Mouse (Mus musculus) lung, postnatal 36 days (tissue): ENCODE measurements around the gene Gnaq.

Experiments
- DNase-seq: peaks from one replicate; pipeline ENCODE4 v3.0.0; 2022; ENCODE audit warnings: mixed read lengths

Gnaq gene

DNA sequence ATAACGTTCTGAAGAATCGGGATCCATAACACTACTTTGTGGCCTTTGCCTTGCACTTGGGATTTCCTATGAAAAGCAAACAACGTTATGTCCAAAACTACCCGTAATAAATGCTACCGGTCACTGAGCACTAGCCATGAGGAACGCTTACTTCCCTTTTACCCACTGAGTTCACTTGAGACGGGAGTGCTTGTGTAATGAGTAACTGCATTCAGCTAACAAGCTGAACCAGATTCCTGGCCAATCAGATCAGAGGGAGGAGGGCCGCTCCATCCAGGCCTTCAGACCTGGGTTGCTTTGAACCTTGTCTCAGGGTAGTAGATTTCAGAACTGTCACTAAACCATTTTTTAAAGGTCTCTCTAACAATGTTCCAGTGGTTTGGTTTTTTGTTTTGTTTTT is 193.3 kb downstream of the Gnaq start:
- DNase-seq, result peak; percentile 82

- DNase-seq, result no peak
Measured at GRCm38 (mm10) chr19:16327401-16328073, 194.9 kb downstream of the Gnaq start.

GRCm38 (mm10) chr19:16328074-16328850 is 195.6 kb downstream of the Gnaq start:
- peak; percentile 91 for DNase-seq

DNA sequence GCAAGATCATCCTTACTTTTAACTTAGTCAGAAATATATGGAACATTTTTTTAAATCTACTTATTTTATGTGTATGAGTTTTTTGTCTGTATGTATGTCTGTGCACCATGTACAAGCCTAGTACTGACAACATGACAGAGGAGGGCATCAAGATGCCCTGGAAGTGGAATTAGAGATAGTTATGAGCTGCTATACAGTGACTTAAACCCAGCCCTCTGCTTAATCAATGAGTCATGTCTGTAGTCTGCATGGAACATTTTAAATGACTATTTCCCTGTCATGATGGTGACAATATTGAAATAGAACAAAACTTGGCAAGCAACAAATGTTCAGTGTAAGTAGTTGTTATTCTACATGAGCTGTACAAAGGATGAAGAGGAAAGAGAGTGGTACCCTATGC is 196.4 kb downstream of the Gnaq start:
- no peak for DNase-seq

DNA sequence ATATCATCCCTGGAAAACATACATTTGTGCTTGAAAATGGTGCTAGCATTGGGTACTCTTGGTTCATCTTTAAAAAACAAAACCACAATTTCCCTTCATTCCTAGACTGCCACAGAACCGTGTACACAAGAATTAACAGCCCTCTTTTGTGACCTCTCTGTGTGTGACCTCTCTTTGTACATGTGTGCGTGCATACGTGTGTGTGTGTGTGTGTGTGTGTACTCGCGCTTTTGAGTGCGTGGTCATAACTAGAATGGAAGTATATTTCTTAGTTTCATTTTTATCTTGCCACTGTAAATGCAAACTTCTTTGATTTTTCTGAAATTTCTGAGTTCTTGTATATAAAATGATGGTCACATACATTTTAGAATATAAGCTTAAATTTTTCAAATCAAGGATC is 197.0 kb downstream of the Gnaq start:
- DNase-seq, result no peak

DNA sequence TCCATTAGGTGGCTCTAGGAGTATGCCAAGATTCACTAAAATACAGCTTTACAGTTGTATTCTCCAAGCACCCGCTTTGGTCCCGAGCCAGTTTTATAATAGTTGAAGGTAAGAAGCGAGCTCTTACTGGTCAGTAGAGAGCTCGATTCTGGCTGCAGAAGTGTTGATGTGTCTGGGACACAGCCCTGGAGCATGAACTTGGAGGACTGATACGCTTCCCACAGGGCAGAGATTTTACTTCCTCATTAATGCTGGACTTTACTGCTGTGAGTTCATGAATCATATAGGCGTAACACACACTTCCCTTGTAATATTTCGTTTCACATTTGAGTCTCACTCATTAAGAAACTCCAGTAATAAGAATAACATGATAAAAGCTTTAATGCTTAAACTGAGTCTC is 197.5 kb downstream of the Gnaq start:
- no peak for DNase-seq

- DNase-seq, result no peak
Measured at GRCm38 (mm10) chr19:16331047-16331446, 198.4 kb downstream of the Gnaq start.

GRCm38 (mm10) chr19:16337866-16338530 is 205.4 kb downstream of the Gnaq start:
- no peak for DNase-seq

DNA sequence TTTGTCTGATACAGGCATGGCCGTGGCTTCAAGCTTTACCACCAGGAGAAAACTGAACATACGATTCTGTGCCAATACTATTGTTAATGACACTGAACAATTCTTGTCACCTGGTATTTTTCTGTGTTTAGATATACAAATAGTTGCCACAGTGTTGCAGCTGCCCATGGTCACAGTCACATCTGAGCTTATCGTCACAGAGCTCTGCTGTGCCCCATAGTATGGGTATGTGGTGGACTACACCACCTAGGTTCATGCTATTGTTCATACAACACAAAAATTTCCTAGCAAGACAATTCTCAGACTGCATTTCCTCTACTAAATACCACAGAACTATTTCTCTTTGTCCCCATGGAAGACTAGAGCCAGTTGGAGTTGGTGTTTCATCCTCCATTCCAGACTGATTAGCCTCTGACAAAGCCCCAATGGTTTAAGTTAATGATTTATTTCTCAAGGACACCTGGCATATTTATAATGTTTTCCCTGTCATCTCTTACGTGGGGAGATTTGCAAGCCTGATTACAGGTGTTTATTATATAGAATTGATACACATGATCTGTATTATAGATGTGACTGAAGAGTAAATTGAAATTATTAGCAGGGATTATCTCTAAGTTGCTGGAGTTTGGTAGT is 207.4 kb downstream of the Gnaq start:
- DNase-seq, result no peak

GRCm38 (mm10) chr19:16342702-16343101 is 210.1 kb downstream of the Gnaq start:
- DNase-seq, result no peak

DNA sequence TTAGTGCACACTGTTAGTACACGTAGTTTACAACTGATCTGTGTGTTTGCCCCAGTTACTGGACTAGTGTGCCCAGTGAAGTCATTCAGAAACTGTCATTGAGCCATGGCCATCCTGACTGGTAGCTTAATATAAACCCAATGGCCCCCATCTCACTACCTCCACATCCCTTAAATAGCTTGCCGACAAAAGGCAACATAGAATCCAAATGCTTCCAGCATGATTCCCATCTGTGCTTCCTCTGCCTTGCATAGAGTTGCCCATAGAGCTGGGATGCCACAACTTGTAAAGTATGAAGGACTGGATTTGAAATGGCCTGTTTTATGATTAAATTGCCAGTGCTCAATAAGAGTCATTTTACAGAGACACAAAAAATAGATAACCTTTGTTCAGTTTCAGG is 212.9 kb downstream of the Gnaq start:
- no peak for DNase-seq

DNA sequence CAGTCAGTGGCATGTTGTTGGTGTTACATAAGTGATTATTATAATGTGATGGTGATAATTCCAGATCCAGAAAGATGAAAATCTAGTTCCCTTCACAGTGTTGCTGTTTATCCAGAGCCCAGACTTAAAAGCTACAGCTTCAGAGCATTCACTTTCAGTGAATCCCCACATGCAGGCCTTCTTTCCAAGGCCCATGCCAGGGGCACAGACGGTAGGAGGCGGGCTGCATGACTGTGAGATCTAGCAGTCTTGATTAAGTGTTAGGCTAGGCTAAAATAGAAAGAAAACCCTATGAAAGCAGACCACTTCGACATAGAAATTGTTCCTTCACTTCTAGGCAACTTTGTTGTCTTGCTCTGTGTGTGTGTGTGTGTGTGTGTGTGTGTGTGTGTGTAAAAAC is 214.4 kb downstream of the Gnaq start:
- no peak for DNase-seq

DNA sequence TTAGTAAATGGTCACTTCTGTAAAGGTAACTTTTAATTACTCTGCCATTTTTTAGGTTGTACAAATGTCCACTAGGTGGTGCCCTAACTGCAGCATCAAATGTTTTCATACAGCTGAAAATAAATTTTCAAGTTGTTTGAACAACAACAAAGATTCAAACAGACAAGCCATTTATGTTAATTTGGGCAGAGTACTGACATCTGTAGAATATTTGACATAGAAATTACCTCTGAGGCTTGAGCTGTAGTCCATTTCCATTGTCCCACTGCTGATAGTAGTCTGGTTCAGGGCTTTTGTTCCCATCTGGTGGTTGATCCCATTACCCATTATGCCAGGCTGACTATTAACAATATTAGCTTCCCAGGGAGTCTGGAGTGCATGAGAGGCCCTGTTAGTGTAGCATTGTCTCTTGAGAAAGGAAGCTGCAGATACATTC is 221.1 kb downstream of the Gnaq start:
- peak; percentile 76 for DNase-seq

- DNase-seq, result peak; percentile 32
Measured at GRCm38 (mm10) chr19:16358148-16358547, 225.5 kb downstream of the Gnaq start.

DNA sequence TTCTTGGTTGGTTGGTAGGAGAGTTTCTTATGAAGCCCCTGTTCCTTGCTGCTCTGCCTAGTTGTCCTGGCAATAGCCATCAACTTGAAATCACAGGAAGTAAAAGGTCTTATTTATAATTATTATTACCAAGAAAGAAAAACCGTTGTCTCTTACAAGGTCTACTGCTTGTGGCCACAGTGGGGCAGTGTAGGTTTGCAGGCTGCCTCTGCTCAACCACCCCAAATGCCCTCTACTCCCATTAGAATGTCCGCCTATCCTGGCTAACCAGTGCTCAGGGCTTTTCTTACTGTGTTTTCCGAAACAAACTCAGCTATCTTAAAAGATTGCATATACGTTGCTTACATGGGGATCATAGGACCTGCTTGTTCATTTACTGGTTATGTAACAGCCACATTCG is 226.3 kb downstream of the Gnaq start:
- DNase-seq, result peak; percentile 71

DNA sequence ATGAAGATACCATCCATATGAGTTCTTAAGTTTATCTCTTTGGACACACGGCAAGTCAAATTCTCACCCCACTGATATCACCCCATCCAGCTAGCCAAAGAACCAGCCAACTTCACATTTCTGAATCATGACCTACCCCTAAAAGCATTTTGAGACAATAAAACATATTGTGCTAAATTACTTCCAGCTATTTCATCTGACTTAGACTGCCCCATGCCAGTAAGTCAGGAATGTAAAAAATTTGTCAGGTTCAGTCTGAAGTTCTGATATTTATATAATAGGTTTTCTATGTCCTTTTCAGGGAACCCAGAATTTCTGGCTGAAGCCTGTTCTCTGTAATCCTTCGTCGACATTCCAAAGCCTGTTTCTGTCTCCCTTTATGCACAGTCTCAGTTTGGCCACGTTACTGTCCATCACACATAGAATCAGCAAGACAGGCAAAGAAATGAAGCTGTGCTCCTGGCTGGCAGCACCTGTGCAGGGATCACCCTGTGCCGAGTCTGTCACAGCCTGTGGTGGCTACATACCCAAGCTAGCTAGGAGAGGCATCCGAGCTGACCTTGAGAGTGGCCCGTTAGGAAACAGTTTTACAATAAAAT is 233.9 kb downstream of the Gnaq start:
- no peak for DNase-seq

DNA sequence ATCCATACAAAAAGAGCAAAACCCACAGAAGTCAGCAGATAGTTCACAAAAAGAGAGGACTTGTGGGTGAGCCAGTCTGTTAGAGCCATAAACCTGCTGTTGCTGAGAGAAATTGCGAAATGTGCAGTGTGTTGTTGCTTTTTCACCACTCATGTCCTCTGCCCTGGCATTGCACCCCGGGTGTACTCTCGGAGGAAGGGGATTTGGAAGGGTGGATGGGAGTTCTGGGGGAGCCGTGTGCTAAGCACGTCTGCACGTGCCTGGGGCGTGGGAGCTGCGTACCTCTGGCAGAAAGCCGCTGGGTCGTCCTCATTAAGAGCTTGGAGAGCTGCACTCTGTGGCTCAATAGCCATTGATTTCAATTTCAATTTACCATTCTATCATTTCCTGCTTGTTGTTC is 234.6 kb downstream of the Gnaq start:
- DNase-seq, result peak; percentile 49

GRCm38 (mm10) chr19:16371680-16372079 is 239.0 kb downstream of the Gnaq start:
- DNase-seq, result peak; percentile 59

DNA sequence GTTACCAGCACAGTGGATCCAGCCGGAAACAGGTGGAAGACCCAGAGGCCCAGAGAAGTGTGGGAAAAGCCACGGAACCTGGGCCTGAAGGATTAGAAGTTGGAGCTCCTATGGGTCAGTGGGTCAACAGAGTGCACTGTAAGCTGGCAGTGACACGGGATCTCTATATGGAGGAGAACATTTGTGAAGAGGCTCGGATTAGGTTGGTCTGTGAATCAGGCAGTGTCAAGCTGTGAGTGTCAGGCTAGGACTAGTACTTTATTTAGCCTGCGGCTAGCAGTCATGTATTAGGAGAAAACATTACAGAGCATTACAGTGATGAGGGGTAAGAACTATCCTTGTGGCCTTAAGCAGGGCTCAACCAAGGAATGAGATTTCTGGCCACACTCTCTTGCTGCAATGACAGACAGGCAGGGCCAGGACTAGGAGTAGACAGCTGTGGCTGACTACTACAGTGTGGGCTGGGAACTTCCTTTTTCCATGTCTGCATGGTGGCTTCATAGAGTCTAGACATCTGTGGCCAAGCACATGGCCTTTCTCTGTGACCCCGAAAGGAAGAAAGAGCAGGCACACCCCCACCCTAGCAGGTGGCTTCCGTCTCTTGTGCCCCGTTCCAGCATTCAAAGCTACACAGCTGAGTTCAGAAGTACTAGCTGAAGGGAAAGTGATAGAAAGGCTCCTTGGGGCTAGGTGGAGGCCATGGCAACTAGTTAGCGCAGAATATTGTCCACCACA is 240.3 kb downstream of the Gnaq start:
- DNase-seq, result peak; percentile 65

- no peak for DNase-seq
Measured at GRCm38 (mm10) chr19:16375881-16376280, 243.2 kb downstream of the Gnaq start.

- no peak for DNase-seq
Measured at GRCm38 (mm10) chr19:16378565-16378964, 245.9 kb downstream of the Gnaq start.

DNA sequence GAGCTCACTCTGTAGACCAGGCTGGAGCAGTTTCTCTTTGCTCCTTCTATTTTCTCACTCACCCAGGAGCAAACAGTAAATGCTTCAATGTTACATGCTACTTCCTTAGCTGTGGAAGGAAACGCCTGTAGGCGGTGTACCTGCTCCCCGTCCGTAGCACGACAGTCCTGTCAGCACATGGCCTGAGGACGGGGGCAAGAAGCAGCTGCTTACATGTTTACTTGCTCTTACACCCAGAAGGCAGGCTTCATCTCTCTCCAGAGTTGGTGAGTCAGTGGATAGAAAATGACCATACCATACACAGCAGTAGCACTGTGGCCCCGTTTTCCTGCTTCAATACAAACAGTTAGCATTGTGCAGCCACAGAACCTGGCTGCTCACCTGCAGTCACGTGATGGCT is 247.1 kb downstream of the Gnaq start:
- no peak for DNase-seq
